Mouse (Mus musculus) cortical plate, adult 2 months (tissue): Measurements from ENCODE around the gene Hist1h4d.

Experiments used
- CTCF ChIP-seq: fragments of 200-500 bp; IDR thresholded peaks from 2 replicates; pipeline ENCODE4 v1.5.1; 2011; ENCODE audit warnings: mild to moderate bottlenecking, control low read depth, low read length; ENCODE audit not compliant: insufficient read depth; ENCODE audit errors: extremely low read depth
- POLR2A ChIP-seq: fragments of 200-500 bp; IDR thresholded peaks from 2 replicates; pipeline ENCODE4 v1.6.1; 2011; ENCODE audit warnings: mild to moderate bottlenecking, low read length, control low read depth; ENCODE audit not compliant: insufficient read depth; ENCODE audit errors: extremely low read depth

DNA sequence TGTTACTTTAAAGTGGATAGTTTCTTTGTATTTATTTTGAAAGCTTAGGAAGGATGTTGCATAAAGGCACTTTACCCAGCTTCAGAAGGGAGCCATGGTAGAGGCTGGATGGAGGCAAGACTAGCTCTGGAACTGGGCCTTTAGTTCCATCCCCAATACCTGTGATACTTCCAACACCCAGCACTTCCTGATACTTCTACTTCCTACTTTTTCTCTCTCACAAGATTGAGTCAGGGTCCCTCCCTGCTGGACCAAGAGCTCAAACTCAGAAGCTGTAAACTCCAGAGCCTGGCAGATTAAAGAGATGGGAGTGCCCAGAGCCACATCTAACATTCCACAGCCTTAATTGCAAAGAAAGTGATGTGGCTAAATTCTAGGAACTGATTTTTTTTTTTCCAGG, 2.9 kb downstream of the Hist1h4d start:
- TF ChIP-seq CTCF (no peak), POLR2A (no peak)
